Mouse (Mus musculus) lung, postnatal 0 days (tissue): ENCODE data around the gene Cops7b. TPM values are rescaled to one million over a fixed set of nuclear protein-coding genes. Genes with fewer than 3 reads are reported as not detected.

Experiments used
- ATAC-seq: fragments of 200-750 bp; cut with Nextera tagmentation; 2 replicates; pipeline ENCODE4 v1.8.0; 2017; ENCODE audit warnings: moderate library complexity
- DNase-seq: peaks from one replicate; pipeline ENCODE4 v3.0.0-alpha.2; 2016; ENCODE audit warnings: low spot score
- H3K27ac ChIP-seq: fragments of 300-500 bp; sonication (generic); 2 replicates; pipeline ENCODE4 v1.5.1; 2014; ENCODE audit warnings: antibody characterized with exemption, mild to moderate bottlenecking, low read length, mixed read lengths
- H3K27me3 ChIP-seq: fragments of 300-500 bp; sonication (generic); replicated peaks from 2 replicates; pipeline ENCODE4 v1.6.1; 2014; ENCODE audit warnings: low read length, mixed read lengths; ENCODE audit not compliant: insufficient read depth
- H3K36me3 ChIP-seq: fragments of 300-500 bp; sonication (generic); 2 replicates; pipeline ENCODE4 v1.6.1; 2014; ENCODE audit warnings: low read length, mixed read lengths; ENCODE audit not compliant: insufficient read depth
- H3K4me1 ChIP-seq: fragments of 300-500 bp; sonication (generic); 2 replicates; pipeline ENCODE4 v1.6.1; 2014; ENCODE audit warnings: antibody characterized with exemption, low read depth, low read length, mixed read lengths; ENCODE audit not compliant: insufficient read depth
- H3K4me2 ChIP-seq: fragments of 300-500 bp; sonication (generic); replicated peaks from 2 replicates; pipeline ENCODE4 v1.6.1; 2014; ENCODE audit warnings: low read depth, mild to moderate bottlenecking, low read length, moderate library complexity, mixed read lengths
- H3K4me3 ChIP-seq: fragments of 300-500 bp; sonication (generic); 2 replicates; pipeline ENCODE4 v1.5.1; 2014; ENCODE audit warnings: low read depth, low read length
- H3K9ac ChIP-seq: fragments of 300-500 bp; sonication (generic); replicated peaks from 2 replicates; pipeline ENCODE4 v1.6.1; 2014; ENCODE audit warnings: low read depth, mild to moderate bottlenecking
- H3K9me3 ChIP-seq: fragments of 300-500 bp; sonication (generic); 2 replicates; pipeline ENCODE4 v1.6.1; 2016; ENCODE audit warnings: low read length, mixed read lengths
- CTCF ChIP-seq: IDR thresholded peaks from 2 replicates; pipeline ENCODE4 v1.5.1; 2016; ENCODE audit warnings: antibody characterized with exemption, mild to moderate bottlenecking
- EP300 ChIP-seq: IDR thresholded peaks from 2 replicates; pipeline ENCODE4 v1.6.1; 2016; ENCODE audit warnings: antibody characterized with exemption, mild to moderate bottlenecking, control low read depth
- WGBS: fragments of 180-500 bp; shearing (Covaris S2); extraction: QIAGEN DNeasy Blood & Tissue Kit; methylation state at CpG from one replicate; pipeline ENCODE4 v1.1.7; 2014; 5-methylcytosine and 5-hydroxymethylcytosine counted together
- microRNA-seq: library from miRNA; unstranded; fragments of <30 nt; microRNA quantifications from one replicate; pipeline ENCODE4, GENCODE M21; 2016
- polyA plus RNA-seq: library from polyadenylated mRNA; unstranded; fragments of >200 nt; fragmentation: Nextera tagmentation; extraction: Ambion mirVana; gene quantifications from 2 replicates; pipeline ENCODE4 v1.2.1, GENCODE M21; 2015

Gene Cops7b
- polyA plus RNA-seq, 1 experiment from 2014 or later, result 19.3 TPM

- no peak overlapping the region for H3K4me2 ChIP-seq
Measured at GRCm38 (mm10) chr1:86643101-86643809, 60.6 kb downstream of the Cops7b start.

GRCm38 (mm10) chr1:86647517-86647916 is 64.8 kb downstream of the Cops7b start:
- DNase-seq (no peak), ATAC-seq (no peak)
- no peaks in the 10 kb centered on the region for H3K4me1 ChIP-seq
- H3K36me3 ChIP-seq, result no peaks in the 10 kb centered on the region
- H3K9ac ChIP-seq, result no peak overlapping the region
- H3K27me3 ChIP-seq, result no peaks in the 10 kb centered on the region
- H3K27ac ChIP-seq, result no peak overlapping the region
- H3K9me3 ChIP-seq, result no peaks in the 10 kb centered on the region
- 51% methylated on average over 2 of the region's 2 CpGs for WGBS
- H3K4me3 ChIP-seq, result no peak overlapping the region
- H3K4me2 ChIP-seq, result no peak overlapping the region
- TF ChIP-seq CTCF, result no peak
- TF ChIP-seq EP300, result no peak

More at GRCm38 (mm10) chr1:86643101-86643809, 60.6 kb downstream of the Cops7b start:
- H3K36me3 ChIP-seq, result no peaks in the 10 kb centered on the region
- H3K4me3 ChIP-seq, result no peak overlapping the region
- TF ChIP-seq CTCF, result peak; percentile 34
- no peak for TF ChIP-seq EP300
- WGBS, result 54% methylated on average over 13 of the region's 13 CpGs
- no peaks in the 10 kb centered on the region for H3K4me1 ChIP-seq
- DNase-seq (peak; percentile 44), ATAC-seq (peak; percentile 32; the same call in 1 of the 2 replicates)
- no peaks in the 10 kb centered on the region for H3K27me3 ChIP-seq
- no peak overlapping the region for H3K9ac ChIP-seq
- no peaks in the 10 kb centered on the region for H3K9me3 ChIP-seq
- no peak overlapping the region for H3K27ac ChIP-seq

- Histone ChIP-seq H3K4me2 (no peak overlapping the region), H3K27me3 (no peaks in the 10 kb centered on the region), H3K27ac (no peak overlapping the region), H3K4me1 (no peaks in the 10 kb centered on the region), H3K9ac (no peak overlapping the region), H3K9me3 (no peaks in the 10 kb centered on the region), H3K36me3 (no peaks in the 10 kb centered on the region), H3K4me3 (no peak overlapping the region)
- 13% methylated on average over 6 of the region's 6 CpGs for WGBS
- peak; percentile 94 for TF ChIP-seq CTCF
- TF ChIP-seq EP300, result no peak
- ATAC-seq (no peak), DNase-seq (peak; percentile 58)
Measured at GRCm38 (mm10) chr1:86650272-86650671, 67.6 kb downstream of the Cops7b start.

GRCm38 (mm10) chr1:86652675-86653074 is 70.0 kb downstream of the Cops7b start:
- TF ChIP-seq EP300 (no peak), CTCF (peak; percentile 29)
- Histone ChIP-seq H3K9ac (no peak overlapping the region), H3K36me3 (no peaks in the 10 kb centered on the region), H3K27me3 (no peaks in the 10 kb centered on the region), H3K4me3 (no peak overlapping the region), H3K27ac (no peak overlapping the region), H3K9me3 (no peaks in the 10 kb centered on the region), H3K4me2 (no peak overlapping the region), H3K4me1 (no peaks in the 10 kb centered on the region)
- no peak for DNase-seq
- WGBS, result 58% methylated on average over 4 of the region's 4 CpGs
- no peak for ATAC-seq

- no peak overlapping the region for H3K4me3 ChIP-seq
- H3K4me2 ChIP-seq, result no peak overlapping the region
- no peaks in the 10 kb centered on the region for H3K36me3 ChIP-seq
- H3K27ac ChIP-seq, result no peak overlapping the region
- TF ChIP-seq EP300 (no peak), CTCF (no peak)
- no peaks in the 10 kb centered on the region for H3K4me1 ChIP-seq
- no peak for ATAC-seq
- H3K9ac ChIP-seq, result no peak overlapping the region
- WGBS, result 48% methylated on average over 5 of the region's 5 CpGs
- DNase-seq, result no peak
- no peaks in the 10 kb centered on the region for H3K9me3 ChIP-seq
- H3K27me3 ChIP-seq, result no peaks in the 10 kb centered on the region
Measured at GRCm38 (mm10) chr1:86657071-86657470, 74.4 kb downstream of the Cops7b start.

Small RNAs within 50 kb of the gene (microRNA-seq; reads per million reads assigned to microRNA genes)
- not detected for gene Gm22955

Other genes with a start within 250 kb of the Cops7b start
- gene Ncl, start 223.5 kb upstream of the Cops7b start, polyA plus RNA-seq, result 139 and 140 TPM in 2 replicates
- gene Nmur1, start 156.7 kb upstream of the Cops7b start, polyA plus RNA-seq, result 1.3 and 2.1 TPM in 2 replicates
- gene Tex44, start 156.6 kb upstream of the Cops7b start, polyA plus RNA-seq, result not detected in 2 replicates
- 1,264 and 1,361 TPM in 2 replicates for gene Ptma, start 56.2 kb upstream of the Cops7b start, polyA plus RNA-seq
- gene Pde6d, start 275 bp upstream of the Cops7b start, polyA plus RNA-seq, result 43.4 and 50.4 TPM in 2 replicates
- gene Nppc, start 87.7 kb downstream of the Cops7b start, polyA plus RNA-seq, result 4.0 and 4.6 TPM in 2 replicates
- gene Dis3l2, start 120.9 kb downstream of the Cops7b start, polyA plus RNA-seq, result 13.5 and 14.1 TPM in 2 replicates